Mouse (Mus musculus): ENCODE data around the gene Ttc13.

Gene Ttc13

GRCm38 (mm10) chr8:124721862-124722515 lies at the start of gene Ttc13, which contains the start of gene Arv1:
Gene Ttc13 (minus strand): TSS chr8:124721983.
Gene Arv1 (plus strand): TSS chr8:124722139.
- peak; percentile 95 for DNase-seq (ENCODE audit: low spot score)

- no peak for DNase-seq (ENCODE audit: low spot score)
Measured at GRCm38 (mm10) chr8:124763061-124763460, 41.3 kb upstream of the Ttc13 start.

GRCm38 (mm10) chr8:124758544-124758943 lies 36.8 kb upstream of the Ttc13 start:
- DNase-seq (ENCODE audit: low spot score) = no peak

DNA sequence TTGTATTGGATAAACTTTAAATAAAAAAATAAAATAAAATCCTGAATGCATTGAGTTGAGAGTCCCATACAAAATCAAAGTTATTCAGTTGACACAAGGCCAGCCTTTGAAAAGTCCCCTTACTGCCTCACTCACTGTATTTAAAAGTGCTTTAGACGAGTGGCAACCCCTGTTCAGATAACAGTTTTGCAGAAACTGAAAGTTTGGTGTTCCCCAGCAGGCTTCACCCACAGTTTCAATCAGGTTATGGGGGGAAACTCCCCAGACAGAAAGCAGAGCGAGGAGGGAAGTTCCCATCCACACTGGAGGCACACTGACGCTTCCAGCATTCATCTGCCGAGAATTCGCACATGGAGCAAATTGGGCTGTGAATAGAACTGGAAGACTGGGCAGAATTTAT lies 34.8 kb upstream of the Ttc13 start:
- no peak for DNase-seq (ENCODE audit: low spot score)

GRCm38 (mm10) chr8:124756153-124756552 lies 34.4 kb upstream of the Ttc13 start:
- DNase-seq (ENCODE audit: low spot score) = no peak

DNA sequence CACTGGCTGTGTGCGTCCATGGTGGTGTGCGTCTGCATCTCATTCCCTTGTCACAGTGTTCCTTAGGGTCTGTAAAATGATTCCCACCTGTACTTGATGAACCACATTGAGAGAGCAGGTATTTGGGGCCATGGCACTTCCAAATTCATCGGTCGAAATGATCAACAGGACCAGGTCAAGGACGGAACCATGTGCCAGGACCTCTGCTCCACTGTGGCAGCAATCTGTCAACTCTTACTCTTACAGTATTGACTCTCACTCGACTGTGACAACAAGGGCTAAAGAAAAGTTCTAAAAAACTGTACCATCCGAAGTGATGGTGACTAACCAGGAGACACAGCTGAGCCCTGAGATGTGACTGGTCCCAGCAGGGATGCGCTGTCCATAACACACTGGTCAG lies 33.7 kb upstream of the Ttc13 start:
- no peak for DNase-seq (ENCODE audit: low spot score)

DNA sequence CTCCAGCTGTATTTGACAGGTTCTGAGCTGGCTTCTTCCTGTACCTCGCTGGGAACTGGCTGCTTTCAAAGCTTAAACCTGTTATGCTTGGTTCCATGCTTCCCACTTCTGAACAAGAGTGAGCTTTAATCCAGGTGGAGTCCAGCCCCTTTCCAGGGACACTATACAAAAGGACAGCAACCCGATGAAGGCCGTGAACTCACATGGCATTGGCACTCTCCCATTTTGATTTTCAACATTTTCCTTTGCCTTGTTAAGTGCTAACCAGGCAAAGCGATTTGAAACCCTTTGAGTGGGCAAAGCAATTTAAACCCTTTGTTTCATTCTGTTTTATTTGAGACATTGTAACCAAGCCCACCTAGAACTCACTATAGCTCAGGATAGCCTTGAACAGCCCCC lies 33.0 kb upstream of the Ttc13 start:
- no peak for DNase-seq (ENCODE audit: low spot score)

DNA sequence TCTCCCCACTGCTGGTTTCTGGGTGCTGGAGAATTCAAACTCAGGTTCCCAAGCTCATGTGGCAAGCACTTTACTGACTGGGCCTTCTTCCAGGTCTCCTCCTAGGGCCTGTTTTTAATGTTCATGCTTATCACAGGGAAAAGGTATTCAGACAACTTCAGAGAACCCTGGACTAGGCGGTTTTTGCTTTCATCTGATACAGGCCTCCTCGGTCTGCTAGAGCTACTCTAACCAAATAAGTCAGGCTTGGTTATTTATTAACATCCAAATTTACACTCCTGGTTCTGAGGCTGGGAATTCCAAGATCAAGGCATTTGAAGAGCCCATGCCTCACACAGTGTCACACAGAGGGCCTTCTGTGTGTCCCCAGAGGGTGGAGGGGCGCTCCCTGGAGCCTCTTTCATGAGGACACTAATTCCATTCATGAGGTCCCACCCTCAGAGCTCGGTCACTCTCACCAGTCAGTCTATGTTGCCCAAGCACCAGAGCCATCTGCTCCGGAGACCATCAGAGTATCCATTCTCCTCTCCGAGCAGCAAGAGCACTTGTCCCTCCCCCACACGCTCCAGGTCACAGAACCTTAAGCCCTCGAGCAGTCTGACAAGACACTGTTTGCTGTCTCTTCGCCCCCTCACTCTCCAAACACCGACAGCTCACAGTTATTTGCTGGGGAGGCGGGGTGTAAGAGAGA lies 32.5 kb upstream of the Ttc13 start:
- DNase-seq (ENCODE audit: low spot score) = no peak

DNA sequence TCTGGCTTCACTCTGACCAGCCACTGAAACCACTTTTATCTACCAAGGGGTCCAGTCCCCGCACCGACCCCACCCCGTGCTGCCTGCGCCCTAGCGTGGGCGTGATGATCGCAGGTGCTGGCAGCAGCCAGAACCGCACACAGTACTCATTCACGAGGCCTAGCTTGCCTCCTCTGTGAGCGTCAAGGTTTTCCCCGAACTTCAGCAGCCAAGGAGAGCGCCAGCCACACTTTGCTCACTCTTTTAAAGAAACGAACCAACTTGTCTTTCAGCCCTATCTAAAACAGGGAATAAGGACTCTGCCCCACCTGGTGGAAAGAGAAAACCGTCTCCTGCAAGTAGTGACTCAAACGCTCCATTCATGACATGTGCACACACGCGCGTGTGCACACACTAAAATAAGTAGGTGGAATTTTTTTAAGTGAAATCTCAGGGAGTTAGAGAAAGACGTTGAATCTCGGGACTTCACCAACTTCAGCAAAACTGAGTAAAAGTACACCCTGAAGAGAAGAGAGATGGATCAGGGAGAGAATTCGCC lies 30.6 kb upstream of the Ttc13 start:
- no peak for DNase-seq (ENCODE audit: low spot score)

DNA sequence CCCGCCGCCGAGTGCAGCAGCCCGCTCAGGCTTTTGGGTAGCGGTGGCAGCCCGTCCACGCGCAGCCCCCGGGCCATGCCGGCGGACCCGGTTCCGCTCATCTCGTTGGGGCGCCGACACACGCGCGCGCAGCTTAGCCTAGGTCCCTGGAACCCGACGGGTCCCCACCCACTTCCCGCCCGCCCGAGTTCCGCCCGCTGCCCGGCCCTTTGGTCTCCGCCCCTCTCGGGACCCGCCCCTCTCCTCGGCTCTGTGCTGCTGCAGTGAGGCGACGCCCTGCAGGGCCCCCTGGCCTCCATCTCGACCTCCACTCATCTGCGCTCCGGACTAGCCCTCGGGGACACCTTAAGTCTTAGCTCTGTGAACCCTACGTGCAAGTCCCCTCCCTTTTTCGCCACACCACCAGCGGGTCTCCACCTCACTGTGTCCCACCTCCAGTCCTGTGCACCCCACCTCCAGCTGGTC lies 30.0 kb upstream of the Ttc13 start, which contains the start of gene Fam89a:
Fam89a (minus strand) TSS at position 124 of the 465 bp plus-strand sequence.
- no peak for DNase-seq (ENCODE audit: low spot score)

DNA sequence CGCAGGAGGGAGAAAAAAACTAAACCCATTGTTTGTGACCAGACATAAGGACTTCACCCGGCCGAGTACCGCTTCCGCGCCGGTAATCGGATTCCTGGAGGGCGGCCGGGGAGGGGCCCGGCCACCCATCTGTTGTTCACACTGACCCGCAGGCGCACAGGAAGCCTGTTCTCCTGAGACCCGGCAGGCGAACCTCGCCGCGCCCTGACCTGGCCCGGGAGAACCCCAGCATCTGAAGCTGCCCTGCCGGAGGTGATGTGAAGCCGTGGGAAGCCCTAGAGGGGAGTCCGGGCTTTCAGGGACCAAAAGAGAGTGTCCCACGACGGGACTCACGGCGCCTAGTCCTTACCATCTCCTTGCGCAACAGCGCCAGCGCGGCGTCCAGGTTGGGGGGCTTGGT lies 29.4 kb upstream of the Ttc13 start:
- DNase-seq (ENCODE audit: low spot score) = no peak

- DNase-seq (ENCODE audit: low spot score) = no peak
Measured at GRCm38 (mm10) chr8:124746661-124747060, 24.9 kb upstream of the Ttc13 start.

GRCm38 (mm10) chr8:124739268-124739667 lies 17.5 kb upstream of the Ttc13 start:
- no peak for DNase-seq (ENCODE audit: low spot score)

- no peak for DNase-seq (ENCODE audit: low spot score)
Measured at GRCm38 (mm10) chr8:124735371-124735911, 13.7 kb upstream of the Ttc13 start.

DNA sequence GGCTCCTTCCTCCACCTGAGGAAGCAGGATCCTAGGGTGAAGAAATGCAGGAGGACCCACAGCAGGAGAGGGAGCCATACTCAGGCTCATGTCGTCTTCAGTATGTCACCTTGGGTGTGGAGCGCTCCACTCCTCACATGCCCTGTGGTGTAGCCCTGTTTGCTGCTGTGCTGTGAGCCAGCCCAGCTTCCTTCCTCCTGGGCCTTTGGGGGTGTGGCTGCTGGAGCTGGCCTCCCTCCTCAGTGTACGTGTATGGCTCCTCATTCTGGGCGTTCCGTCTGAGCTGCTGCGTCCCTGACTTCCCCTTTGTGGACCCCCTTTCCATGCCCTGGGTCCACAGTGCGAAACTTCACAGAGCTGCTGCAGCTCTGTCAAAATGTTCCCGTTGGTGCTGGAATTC lies 11.0 kb upstream of the Ttc13 start:
- DNase-seq (ENCODE audit: low spot score) = no peak

DNA sequence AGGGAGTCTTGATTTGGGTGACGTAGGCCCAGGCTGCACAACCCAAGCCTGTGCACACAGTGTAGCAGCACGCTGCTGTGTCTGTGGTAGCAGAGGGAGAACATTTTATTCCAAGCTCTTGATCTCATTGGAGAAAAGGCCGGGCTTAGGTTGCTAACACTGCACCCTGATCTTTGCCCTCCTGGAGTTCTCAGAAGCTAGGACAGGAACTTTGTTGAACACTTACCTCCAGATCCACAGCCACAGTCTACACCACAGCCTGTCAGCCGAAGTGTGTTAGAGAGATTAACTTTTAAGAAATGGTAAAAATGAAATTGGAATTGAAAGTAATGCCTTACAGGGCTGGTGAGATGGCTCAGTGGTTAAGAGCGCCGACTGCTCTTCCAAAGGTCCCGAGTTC lies 2.5 kb upstream of the Ttc13 start:
- no peak for DNase-seq (ENCODE audit: low spot score)

GRCm38 (mm10) chr8:124720938-124721861 lies 583 bp downstream of the Ttc13 start:
- no peak for DNase-seq (ENCODE audit: low spot score)

- no peak for DNase-seq (ENCODE audit: low spot score)
Measured at GRCm38 (mm10) chr8:124720133-124720532, 1.6 kb downstream of the Ttc13 start.

DNA sequence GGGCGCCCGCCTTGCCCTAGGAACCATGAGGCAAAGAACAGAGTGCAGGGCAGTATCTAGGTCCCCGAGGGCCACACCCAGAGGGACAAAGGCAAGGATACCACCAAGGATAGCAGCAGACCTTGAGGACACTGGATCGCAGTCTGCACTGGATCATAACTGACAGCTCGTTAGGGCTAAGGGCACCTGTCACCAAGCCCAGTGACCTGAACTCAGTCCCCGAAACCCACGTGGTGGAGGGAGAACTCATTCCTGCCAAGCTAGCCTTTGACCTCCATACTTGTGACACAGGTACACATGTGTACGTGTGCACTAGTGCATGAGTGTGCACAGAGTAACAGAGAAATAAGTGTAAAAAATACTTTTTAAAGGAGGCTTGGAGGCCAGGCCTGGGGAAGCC lies 6.0 kb downstream of the Ttc13 start:
- DNase-seq (ENCODE audit: low spot score) = no peak

DNA sequence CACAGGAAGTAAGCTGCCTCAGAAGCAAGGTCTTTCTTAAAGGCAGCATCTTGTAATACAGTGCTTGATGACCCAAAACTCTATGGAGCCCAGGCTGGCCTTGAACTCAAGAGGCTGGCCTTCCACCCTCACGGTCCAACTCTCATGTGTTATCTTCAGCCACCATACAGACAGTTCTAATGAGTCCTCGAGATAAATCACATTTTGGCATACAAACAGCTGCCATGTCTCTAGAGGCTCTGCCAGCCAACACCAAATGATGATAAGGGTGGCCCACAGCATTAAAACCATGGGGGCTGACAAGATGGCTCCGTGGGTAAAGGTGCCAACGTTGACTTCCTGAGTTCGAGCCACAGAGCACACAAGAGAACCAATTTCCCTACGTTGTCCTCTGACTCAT lies 8.6 kb downstream of the Ttc13 start:
- DNase-seq (ENCODE audit: low spot score) = no peak

- DNase-seq (ENCODE audit: low spot score) = no peak
Measured at GRCm38 (mm10) chr8:124705823-124706222, 16.0 kb downstream of the Ttc13 start.

- no peak for DNase-seq (ENCODE audit: low spot score)
Measured at GRCm38 (mm10) chr8:124704376-124704775, 17.4 kb downstream of the Ttc13 start.
